Mouse (Mus musculus) hindbrain, embryonic 11.5 days (tissue): ENCODE measurements around the gene Cdk17. TPM values are rescaled to one million over a fixed set of nuclear protein-coding genes. Genes with fewer than 3 reads are reported as not detected.

Experiments
- ATAC-seq: fragments of 200-750 bp; cut with Nextera tagmentation; 2 replicates; pipeline ENCODE4 v1.8.0; 2017; ENCODE audit warnings: mild to moderate bottlenecking, moderate TSS enrichment, moderate library complexity; ENCODE audit not compliant: low FRiP score
- DNase-seq: peaks from one replicate; pipeline ENCODE4 v3.0.0-alpha.2; 2015; ENCODE audit warnings: low spot score
- H3K27ac ChIP-seq: fragments of 300-500 bp; sonication (generic); 2 replicates; pipeline ENCODE4 v1.5.1; 2014; ENCODE audit warnings: mild to moderate bottlenecking, low read depth, low read length
- H3K27me3 ChIP-seq: fragments of 300-500 bp; sonication (generic); 2 replicates; pipeline ENCODE4 v1.6.1; 2014; ENCODE audit warnings: mild to moderate bottlenecking, low read length, moderate library complexity, mixed read lengths; ENCODE audit not compliant: control insufficient read depth, insufficient read depth
- H3K36me3 ChIP-seq: fragments of 300-500 bp; sonication (generic); 2 replicates; pipeline ENCODE4 v1.6.1; 2014; ENCODE audit warnings: mild to moderate bottlenecking, low read length, moderate library complexity, mixed read lengths; ENCODE audit not compliant: control insufficient read depth, insufficient read depth
- H3K4me1 ChIP-seq: fragments of 300-500 bp; sonication (generic); replicated peaks from 2 replicates; pipeline ENCODE4 v1.6.1; 2014; ENCODE audit warnings: low read length, mixed read lengths; ENCODE audit not compliant: control insufficient read depth, insufficient read depth
- H3K4me2 ChIP-seq: fragments of 300-500 bp; sonication (generic); replicated peaks from 2 replicates; pipeline ENCODE4 v1.6.1; 2014; ENCODE audit warnings: mild to moderate bottlenecking, low read depth, low read length
- H3K4me3 ChIP-seq: fragments of 300-500 bp; sonication (generic); 2 replicates; pipeline ENCODE4 v1.5.1; 2014; ENCODE audit warnings: low read depth, low read length
- H3K9ac ChIP-seq: fragments of 300-500 bp; sonication (generic); 2 replicates; pipeline ENCODE4 v1.6.1; 2014; ENCODE audit warnings: low read depth, low read length
- H3K9me3 ChIP-seq: fragments of 300-500 bp; sonication (generic); 2 replicates; pipeline ENCODE4 v1.6.1; 2016; ENCODE audit warnings: low read length; ENCODE audit not compliant: control insufficient read depth
- WGBS: fragments of 180-500 bp; shearing (Covaris S2); extraction: QIAGEN DNeasy Blood & Tissue Kit; methylation state at CpG from one replicate; pipeline ENCODE4 v1.1.7; 2014; 5-methylcytosine and 5-hydroxymethylcytosine counted together
- polyA plus RNA-seq: library from polyadenylated mRNA; unstranded; fragments of >200 nt; fragmentation: Nextera tagmentation; extraction: Ambion mirVana; gene quantifications from 2 replicates; pipeline ENCODE4 v1.2.1, GENCODE M21; 2014

Gene Cdk17
- polyA plus RNA-seq, 1 experiment from 2014 or later = 37.3 TPM

- H3K9me3 ChIP-seq = no peaks in the 10 kb centered on the region
- H3K4me3 ChIP-seq = no peak overlapping the region
- H3K9ac ChIP-seq = no peak overlapping the region
- H3K4me1 ChIP-seq = peaks cover 2% of the 10 kb centered on the region
- no peak for DNase-seq
- H3K27me3 ChIP-seq = no peaks in the 10 kb centered on the region
- no peak overlapping the region for H3K27ac ChIP-seq
- H3K4me2 ChIP-seq = no peak overlapping the region
- H3K36me3 ChIP-seq = no peaks in the 10 kb centered on the region
- no peak for ATAC-seq
- WGBS = 85% methylated on average over 7 of the region's 7 CpGs
These were observed 120.4 kb downstream of the Cdk17 start for GRCm38 (mm10) chr10:93281092-93281491.

- WGBS = 69% methylated on average over 12 of the region's 12 CpGs
- Histone ChIP-seq H3K4me3 (no peak overlapping the region), H3K4me2 (no peak overlapping the region), H3K36me3 (no peaks in the 10 kb centered on the region), H3K9ac (no peak overlapping the region), H3K27ac (no peak overlapping the region), H3K27me3 (no peaks in the 10 kb centered on the region), H3K9me3 (no peaks in the 10 kb centered on the region), H3K4me1 (no peaks in the 10 kb centered on the region; the same call in 1 of the 2 replicates)
- ATAC-seq (no peak), DNase-seq (no peak)
These were observed 121.9 kb downstream of the Cdk17 start for GRCm38 (mm10) chr10:93282526-93282964.

GRCm38 (mm10) chr10:93283258-93283657 is 122.6 kb downstream of the Cdk17 start:
- DNase-seq (no peak), ATAC-seq (no peak)
- Histone ChIP-seq H3K4me3 (no peak overlapping the region), H3K27ac (no peak overlapping the region), H3K4me2 (no peak overlapping the region), H3K9me3 (no peaks in the 10 kb centered on the region), H3K9ac (no peak overlapping the region), H3K36me3 (no peaks in the 10 kb centered on the region), H3K4me1 (no peaks in the 10 kb centered on the region; the same call in 1 of the 2 replicates), H3K27me3 (no peaks in the 10 kb centered on the region)
- WGBS = 76% methylated on average over 4 of the region's 4 CpGs

GRCm38 (mm10) chr10:93285489-93285888 is 124.8 kb downstream of the Cdk17 start:
- Histone ChIP-seq H3K9ac (no peak overlapping the region), H3K27ac (no peak overlapping the region), H3K36me3 (no peaks in the 10 kb centered on the region), H3K9me3 (no peaks in the 10 kb centered on the region), H3K4me1 (no peaks in the 10 kb centered on the region; the same call in 1 of the 2 replicates), H3K27me3 (no peaks in the 10 kb centered on the region), H3K4me3 (no peak overlapping the region), H3K4me2 (no peak overlapping the region)
- WGBS = 87% methylated on average over 5 of the region's 5 CpGs
- ATAC-seq (no peak), DNase-seq (no peak)

- ATAC-seq (no peak), DNase-seq (no peak)
- 89% methylated on average over 8 of the region's 8 CpGs for WGBS
- no peak overlapping the region for H3K27ac ChIP-seq
- no peaks in the 10 kb centered on the region for H3K4me1 ChIP-seq
- no peak overlapping the region for H3K9ac ChIP-seq
- no peak overlapping the region for H3K4me2 ChIP-seq
- H3K36me3 ChIP-seq = no peaks in the 10 kb centered on the region
- no peak overlapping the region for H3K4me3 ChIP-seq
- no peaks in the 10 kb centered on the region for H3K27me3 ChIP-seq
- no peaks in the 10 kb centered on the region for H3K9me3 ChIP-seq
These were observed 127.0 kb downstream of the Cdk17 start for GRCm38 (mm10) chr10:93287551-93288145.

- no peaks in the 10 kb centered on the region for H3K27me3 ChIP-seq
- no peak overlapping the region for H3K9ac ChIP-seq
- H3K9me3 ChIP-seq = no peaks in the 10 kb centered on the region
- no peak for DNase-seq
- no peak overlapping the region for H3K27ac ChIP-seq
- no peak overlapping the region for H3K4me2 ChIP-seq
- H3K36me3 ChIP-seq = no peaks in the 10 kb centered on the region
- no peak for ATAC-seq
- no peaks in the 10 kb centered on the region for H3K4me1 ChIP-seq
- 92% methylated on average over 4 of the region's 4 CpGs for WGBS
- no peak overlapping the region for H3K4me3 ChIP-seq
These were observed 127.7 kb downstream of the Cdk17 start for GRCm38 (mm10) chr10:93288336-93288735.

- WGBS = 83% methylated on average over 6 of the region's 6 CpGs
- H3K4me2 ChIP-seq = no peak overlapping the region
- DNase-seq = no peak
These were observed 128.7 kb downstream of the Cdk17 start for GRCm38 (mm10) chr10:93289404-93289803.

GRCm38 (mm10) chr10:93291352-93291751 is 130.7 kb downstream of the Cdk17 start:
- ATAC-seq (0 out of 2 replicates have a peak, but pooled peaks have one; percentile 25), DNase-seq (peak; percentile 73)
- WGBS = 32% methylated on average over 7 of the region's 7 CpGs
- Histone ChIP-seq H3K4me1 (no peaks in the 10 kb centered on the region), H3K4me3 (no peak overlapping the region), H3K4me2 (no peak overlapping the region), H3K9me3 (no peaks in the 10 kb centered on the region), H3K27me3 (no peaks in the 10 kb centered on the region), H3K9ac (no peak overlapping the region), H3K27ac (no peak overlapping the region), H3K36me3 (no peaks in the 10 kb centered on the region)

More at GRCm38 (mm10) chr10:93289404-93289803, 128.7 kb downstream of the Cdk17 start:
- Histone ChIP-seq H3K4me1 (no peaks in the 10 kb centered on the region), H3K36me3 (no peaks in the 10 kb centered on the region), H3K27me3 (no peaks in the 10 kb centered on the region), H3K27ac (no peak overlapping the region), H3K9me3 (no peaks in the 10 kb centered on the region), H3K4me3 (no peak overlapping the region), H3K9ac (no peak overlapping the region)
- ATAC-seq = no peak

GRCm38 (mm10) chr10:93291843-93292242 is 131.2 kb downstream of the Cdk17 start:
- no peaks in the 10 kb centered on the region for H3K9me3 ChIP-seq
- WGBS = 4% methylated on average over 6 of the region's 6 CpGs
- DNase-seq = peak; percentile 90
- H3K27ac ChIP-seq = no peak overlapping the region
- no peaks in the 10 kb centered on the region for H3K27me3 ChIP-seq
- no peak overlapping the region for H3K4me2 ChIP-seq
- H3K36me3 ChIP-seq = no peaks in the 10 kb centered on the region
- no peak for ATAC-seq
- H3K4me1 ChIP-seq = no peaks in the 10 kb centered on the region
- H3K9ac ChIP-seq = no peak overlapping the region
- H3K4me3 ChIP-seq = no peak overlapping the region
